In genomic region chr5:92374721-92375142, GRCm38 (mm10) we compare ENCODE assay signal across 9 mouse cellular contexts. TPM values are rescaled to one million over a fixed set of nuclear protein-coding genes. Genes with fewer than 3 reads are reported as not detected.
DNase-seq lines count a peak whose midpoint lies in the region; ATAC-seq and TF ChIP-seq lines count a peak whose summit lies in the region.
"Had no signal": no experiment of that assay in that cellular context is flagged by ENCODE, and none has a peak within 500 bp of the region (broad histone marks: within the 10 kb centered on the region; RNA-seq: fewer than 3 reads in every experiment).

No protein-coding gene starts in this region.

- H3K4me1 ChIP-seq in heart, postnatal 0 days (ENCODE audit: control insufficient read depth, insufficient read depth) = peaks cover 16% of the 10 kb centered on the region; the same call in 1 of the 2 replicates

- peak overlapping the region; percentile 70 for H3K27ac ChIP-seq in heart, postnatal 0 days (ENCODE audit: low read depth)
- H3K27ac ChIP-seq: neural tube, embryonic 13.5 days had no signal

- H3K4me2 ChIP-seq in heart, postnatal 0 days (ENCODE audit: low read depth, low read length) = peak overlapping the region; percentile 25; the same call in 1 of the 2 replicates
- H3K4me2 ChIP-seq: neural tube, embryonic 13.5 days had no signal

- intact Hi-C loops in left cerebral cortex, postnatal 4 days (cut with DNase I) = no loop called here
- intact Hi-C loops in left cerebral cortex, postnatal 25 days (cut with DNase I) = no loop called here

- H3K4me3 ChIP-seq in heart, postnatal 0 days (ENCODE audit: low read depth, low read length) = no peak overlapping the region
- H3K4me3 ChIP-seq: neural tube, embryonic 13.5 days had no signal

- no peaks in the 10 kb centered on the region for H3K9me3 ChIP-seq in heart, postnatal 0 days (replicated peaks; ENCODE audit: control insufficient read depth, low read length)
- H3K9me3 ChIP-seq: neural tube, embryonic 13.5 days had no signal

- ATAC-seq in heart, postnatal 0 days (ENCODE audit: insufficient read depth, low read depth) = peak; percentile 47; the same call in 1 of the 2 replicates
- ATAC-seq in neutrophil, adult 5-6 weeks (ENCODE audit: extremely low read depth, insufficient number of reproducible peaks, low FRiP score, poor library complexity, severe bottlenecking) = peak; percentile 46
- ATAC-seq in erythroblast, adult 5-6 weeks (replicated peaks; ENCODE audit: low FRiP score, poor library complexity, severe bottlenecking) = no peak

- H3K9ac ChIP-seq in heart, postnatal 0 days (replicated peaks; ENCODE audit: low read depth, low read length) = no peak overlapping the region
- H3K9ac ChIP-seq: neural tube, embryonic 13.5 days had no signal

- 39% methylated on average over 6 of the region's 6 CpGs for WGBS in heart, postnatal 0 days

- H3K36me3 ChIP-seq in heart, postnatal 0 days (replicated peaks; ENCODE audit: control insufficient read depth, insufficient read depth, low read length) = no peaks in the 10 kb centered on the region
- H3K36me3 ChIP-seq: neural tube, embryonic 13.5 days had no signal

- peak; percentile 37 for TF ChIP-seq CTCF in heart, postnatal 0 days (IDR thresholded peaks at IDR 0.05; ENCODE audit: low read depth)

- no peaks in the 10 kb centered on the region for H3K27me3 ChIP-seq in heart, postnatal 0 days (ENCODE audit: control insufficient read depth, insufficient read depth, low read length)
- H3K27me3 ChIP-seq: neural tube, embryonic 13.5 days had no signal

- no peak for TF ChIP-seq EP300 in heart, postnatal 0 days (IDR thresholded peaks at IDR 0.05; ENCODE audit: low read depth)

- peak; percentile 57 for DNase-seq in heart, postnatal 0 days (ENCODE audit: low spot score)
- DNase-seq in heart, adult 9 months (ENCODE audit: low spot score in 2 of 2) = no peak
- DNase-seq in adrenal gland, postnatal 14 days = peak; percentile 73
- DNase-seq in kidney, postnatal 25 days = peak; percentile 66 to 79
- DNase-seq in left cerebral cortex, postnatal 4 days = no peak
- no peak for DNase-seq in left cerebral cortex, postnatal 25 days (ENCODE audit: low spot score in 2 of 2)

RNA-seq across cellular contexts. Expression of gene Cxcl10, which starts 26.0 kb away (rescaled TPM):
- 0.81 and 9.7 TPM in 2 replicates for total RNA-seq in heart, postnatal 0 days (2014; rRNA removed; ENCODE audit: low replicate concordance)
- polyA plus RNA-seq in heart, postnatal 0 days (2015; fragmentation: Nextera tagmentation; extraction: Ambion mirVana) = 0.56 and 0.60 TPM in 2 replicates
- total RNA-seq in adrenal gland, postnatal 14 days (2021) = 0.52 and 3.2 TPM in 2 replicates
- 2.6 and 6.2 TPM in 2 replicates for total RNA-seq in neutrophil, adult 5-6 weeks (2017)
- total RNA-seq in left cerebral cortex, postnatal 4 days (2021) = not detected
- total RNA-seq in erythroblast, adult 5-6 weeks (2015; ENCODE audit: low replicate concordance) = 3.3 and 5.4 TPM in 2 replicates
- total RNA-seq in erythroblast, adult 5-6 weeks (2017; ENCODE audit: low replicate concordance) = 0.26 and 2.9 TPM in 2 replicates
- total RNA-seq in left cerebral cortex, postnatal 25 days (2021) = not detected

RNA-seq across cellular contexts. Expression of gene Art3, which starts 43.1 kb away (rescaled TPM):
- 186 and 226 TPM in 2 replicates for total RNA-seq in heart, postnatal 0 days (2014; rRNA removed; ENCODE audit: low replicate concordance)
- polyA plus RNA-seq in heart, postnatal 0 days (2015; fragmentation: Nextera tagmentation; extraction: Ambion mirVana) = 294 and 306 TPM in 2 replicates
- total RNA-seq in adrenal gland, postnatal 14 days (2021) = 91.5 and 131 TPM in 2 replicates
- total RNA-seq in neutrophil, adult 5-6 weeks (2017) = 0.49 TPM in 1 of 2 replicates, not detected in the other
- 1 to 10 TPM; 4.1 to 5.6 TPM for total RNA-seq in left cerebral cortex, postnatal 4 days (2021)
- 8.1 TPM in 1 of 2 replicates, not detected in the other for total RNA-seq in erythroblast, adult 5-6 weeks (2015; ENCODE audit: low replicate concordance)
- total RNA-seq in erythroblast, adult 5-6 weeks (2017; ENCODE audit: low replicate concordance) = not detected in 2 replicates
- 1 to 10 TPM; 6.2 to 6.9 TPM for total RNA-seq in left cerebral cortex, postnatal 25 days (2021)

RNA-seq across cellular contexts. Expression of gene Cxcl9, which starts 46.9 kb away (rescaled TPM):
- total RNA-seq in heart, postnatal 0 days (2014; rRNA removed; ENCODE audit: low replicate concordance) = not detected in 2 replicates
- 0.07 and 0.12 TPM in 2 replicates for polyA plus RNA-seq in heart, postnatal 0 days (2015; fragmentation: Nextera tagmentation; extraction: Ambion mirVana)
- 1.0 and 2.1 TPM in 2 replicates for total RNA-seq in adrenal gland, postnatal 14 days (2021)
- total RNA-seq in neutrophil, adult 5-6 weeks (2017) = 0.12 TPM in 2 replicates
- not detected for total RNA-seq in left cerebral cortex, postnatal 4 days (2021)
- 5.2 TPM in 1 of 2 replicates, not detected in the other for total RNA-seq in erythroblast, adult 5-6 weeks (2015; ENCODE audit: low replicate concordance)
- total RNA-seq in erythroblast, adult 5-6 weeks (2017; ENCODE audit: low replicate concordance) = not detected in 2 replicates
- total RNA-seq in left cerebral cortex, postnatal 25 days (2021) = not detected
- polyA plus RNA-seq: neural tube, embryonic 13.5 days had no signal

Comparison
In these comparisons a context has a peak if more than half of its experiments do, and no peak if none do; other contexts are left out.
1. DNase-seq: peak in heart, postnatal 0 days (single experiment), adrenal gland, postnatal 14 days (single experiment) and kidney, postnatal 25 days (2 of 2); none in heart, adult 9 months (0 of 2), left cerebral cortex, postnatal 4 days (single experiment) and left cerebral cortex, postnatal 25 days (0 of 2).
2. RNA of gene Art3, which starts 43.1 kb away (total RNA-seq): 186 to 226 TPM in heart, postnatal 0 days and 91.5 to 131 TPM in adrenal gland, postnatal 14 days; 8.1 TPM in erythroblast, adult 5-6 weeks, 6.2 to 6.9 TPM in left cerebral cortex, postnatal 25 days, 4.1 to 5.6 TPM in left cerebral cortex, postnatal 4 days and 0.49 TPM in neutrophil, adult 5-6 weeks; every median in the first group is over 10 times any median in the second.